Mouse (Mus musculus) neutrophil, adult 59 days (primary cell): ENCODE data around the gene Gm21874. TPM values are rescaled to one million over a fixed set of nuclear protein-coding genes. Genes with fewer than 3 reads are reported as not detected.

Source experiments
- total RNA-seq, 2 experiments: library from RNA; stranded (reverse); gene quantifications; 1 replicate in 1 of 2; 2 replicates in 1 of 2; pipeline ENCODE4 v1.2.4; 2023

The Gm21874 gene
- not detected for total RNA-seq

GRCm38 (mm10) chrY:9416048-9416447 lies at the start of gene Gm21874:
TSS of gene Gm21874 (minus strand) at chrY:9416148.

Other genes starting within 250 kb of the Gm21874 start
- not detected for gene Gm21721, start 214.0 kb downstream of the Gm21874 start, total RNA-seq
- not detected for gene Gm21812, start 69.0 kb downstream of the Gm21874 start, total RNA-seq